Comparison of ENCODE assay signal across 11 mouse cellular contexts in genomic region chr9:43246738-43247180, GRCm38 (mm10). TPM values are rescaled to one million over a fixed set of nuclear protein-coding genes. Genes with fewer than 3 reads are reported as not detected.
DNase-seq lines count a peak whose midpoint lies in the region; ATAC-seq and TF ChIP-seq lines count a peak whose summit lies in the region.
"Had no signal": no experiment of that assay in that cellular context is flagged by ENCODE, and none has a peak within 500 bp of the region (broad histone marks: within the 10 kb centered on the region; RNA-seq: fewer than 3 reads in every experiment).

No protein-coding gene starts in this region.

- peak; percentile 77; the same call in 1 of the 2 replicates for ATAC-seq in heart, embryonic 12.5 days (ENCODE audit: insufficient number of reproducible peaks, low FRiP score)
- peak; percentile 59 for ATAC-seq in granulocyte monocyte progenitor cell, adult 5-6 weeks (replicated peaks; ENCODE audit: poor library complexity, severe bottlenecking)
- peak; percentile 54 for ATAC-seq in liver, embryonic 13.5 days (ENCODE audit: low read depth)
- no peak for ATAC-seq in hindbrain, embryonic 14.5 days (ENCODE audit: low FRiP score)
- ATAC-seq in megakaryocyte-erythroid progenitor cell, adult 5-6 weeks (replicated peaks; ENCODE audit: low FRiP score, low TSS enrichment, poor library complexity, severe bottlenecking): no peak
- ATAC-seq: forebrain, postnatal 0 days had no signal

- no peaks in the 10 kb centered on the region for H3K79me2 ChIP-seq in C2C12 (ENCODE audit: control insufficient read depth, insufficient read depth)

- 4% methylated on average over 10 of the region's 10 CpGs for WGBS in heart, embryonic 12.5 days
- WGBS in liver, embryonic 13.5 days (ENCODE audit: insufficient replicate concordance): 8% methylated on average over 10 of the region's 10 CpGs
- 54% methylated on average over 10 of the region's 10 CpGs for WGBS in hindbrain, embryonic 14.5 days

- no peak overlapping the region for H3K9ac ChIP-seq in heart, embryonic 12.5 days
- H3K9ac ChIP-seq in liver, embryonic 13.5 days: peak overlapping the region; percentile 44; the same call in 1 of the 2 replicates
- H3K9ac ChIP-seq in hindbrain, embryonic 14.5 days: no peak overlapping the region
- H3K9ac ChIP-seq: forebrain, postnatal 0 days had no signal

- no peaks in the 10 kb centered on the region for H3K27me3 ChIP-seq in heart, embryonic 12.5 days (replicated peaks)
- H3K27me3 ChIP-seq in C2C12 (ENCODE audit: control insufficient read depth, insufficient read depth, insufficient read length): no peaks in the 10 kb centered on the region
- no peaks in the 10 kb centered on the region for H3K27me3 ChIP-seq in liver, embryonic 13.5 days
- no peaks in the 10 kb centered on the region for H3K27me3 ChIP-seq in hindbrain, embryonic 14.5 days (ENCODE audit: control insufficient read depth, insufficient read depth, low read length)

- peaks cover 17% of the 10 kb centered on the region for H3K4me1 ChIP-seq in heart, embryonic 12.5 days (replicated peaks)
- peaks cover 65% of the 10 kb centered on the region for H3K4me1 ChIP-seq in liver, embryonic 13.5 days (replicated peaks)
- H3K4me1 ChIP-seq in hindbrain, embryonic 14.5 days (replicated peaks; ENCODE audit: control insufficient read depth, insufficient read depth, low read length): no peaks in the 10 kb centered on the region

- H3ac ChIP-seq in C2C12 (ENCODE audit: control insufficient read depth, insufficient read length, low read depth): no peak overlapping the region

- no peaks in the 10 kb centered on the region for H3K9me3 ChIP-seq in heart, embryonic 12.5 days (replicated peaks)
- H3K9me3 ChIP-seq in liver, embryonic 13.5 days (replicated peaks): no peaks in the 10 kb centered on the region
- H3K9me3 ChIP-seq in hindbrain, embryonic 14.5 days (ENCODE audit: control insufficient read depth, low read length): no peaks in the 10 kb centered on the region

- H3K4me2 ChIP-seq in heart, embryonic 12.5 days: peak overlapping the region; percentile 49
- H3K4me2 ChIP-seq in liver, embryonic 13.5 days: peak overlapping the region; percentile 52
- no peak overlapping the region for H3K4me2 ChIP-seq in hindbrain, embryonic 14.5 days (replicated peaks)

- intact Hi-C loops in heart, postnatal 14 days (cut with DNase I): no loop called here

- no peak for DNase-seq in heart, postnatal 14 days
- DNase-seq in liver, embryonic 13.5 days: peak; percentile 51
- DNase-seq in left cerebral cortex, adult 9 months (ENCODE audit: low spot score in 2 of 2): no peak
- DNase-seq in hindbrain, embryonic 14.5 days (ENCODE audit: low spot score): no peak
- DNase-seq: cerebellum, postnatal 36 days; forebrain, postnatal 0 days had no signal

- no peak overlapping the region for H3K4me3 ChIP-seq in heart, embryonic 12.5 days
- no peak overlapping the region for H3K4me3 ChIP-seq in C2C12 (ENCODE audit: insufficient read depth, poor library complexity, severe bottlenecking)
- H3K4me3 ChIP-seq in liver, embryonic 13.5 days (replicated peaks): peak overlapping the region; percentile 29
- H3K4me3 ChIP-seq in hindbrain, embryonic 14.5 days (replicated peaks; ENCODE audit: low read length): no peak overlapping the region

- H3K79me3 ChIP-seq in C2C12 (ENCODE audit: low read depth): no peaks in the 10 kb centered on the region

- TF ChIP-seq CTCF in C2C12 (IDR thresholded peaks at IDR 0.05; ENCODE audit: control insufficient read depth, insufficient read depth, insufficient read length): no peak

- H3K36me3 ChIP-seq in heart, embryonic 12.5 days: no peaks in the 10 kb centered on the region
- no peaks in the 10 kb centered on the region for H3K36me3 ChIP-seq in C2C12 (ENCODE audit: control insufficient read depth, insufficient read depth)
- H3K36me3 ChIP-seq in liver, embryonic 13.5 days: no peaks in the 10 kb centered on the region
- H3K36me3 ChIP-seq in hindbrain, embryonic 14.5 days (replicated peaks; ENCODE audit: control insufficient read depth, insufficient read depth): no peaks in the 10 kb centered on the region

- H3K27ac ChIP-seq in heart, embryonic 12.5 days (ENCODE audit: poor library complexity, severe bottlenecking): no peak overlapping the region
- H3K27ac ChIP-seq in liver, embryonic 13.5 days: peak overlapping the region; percentile 68
- H3K27ac ChIP-seq in hindbrain, embryonic 14.5 days: no peak overlapping the region

TF ChIP-seq in C2C12, 6 proteins besides CTCF, POLR2A, EP300 and RAD21:
- peak; percentile 35 for TF ChIP-seq CEBPB (IDR thresholded peaks at IDR 0.05; ENCODE audit: low read depth)
- no peak for TF ChIP-seq MYOG (IDR thresholded peaks at IDR 0.05; ENCODE audit: control insufficient read depth, extremely low read depth, insufficient read length)

RNA-seq across cellular contexts. Expression of gene Oaf, which starts 7.0 kb away (rescaled TPM):
- polyA plus RNA-seq in heart, embryonic 12.5 days (2016; fragmentation: Nextera tagmentation; extraction: Ambion mirVana): 37.1 and 37.6 TPM in 2 replicates
- total RNA-seq in heart, postnatal 14 days (2021): 10 to 100 TPM; 13.0 to 14.9 TPM
- 86.9 TPM for polyA plus RNA-seq in C2C12 (2012; fragmentation: generic; extraction: Trizol)
- 11.1 and 14.2 TPM in 2 replicates for total RNA-seq in granulocyte monocyte progenitor cell, adult 5-6 weeks (2014; fragmentation: Nextera tagmentation)
- total RNA-seq in granulocyte monocyte progenitor cell, adult 5-6 weeks (2017): 7.1 and 11.6 TPM in 2 replicates
- polyA plus RNA-seq in liver, embryonic 13.5 days (2015; fragmentation: Nextera tagmentation; extraction: Ambion mirVana): 27.4 and 29.3 TPM in 2 replicates
- 7.9 and 9.6 TPM in 2 replicates for polyA plus RNA-seq in hindbrain, embryonic 14.5 days (2014; fragmentation: Nextera tagmentation; extraction: Ambion mirVana)
- 23.8 and 24.9 TPM in 2 replicates for total RNA-seq in megakaryocyte-erythroid progenitor cell, adult 5-6 weeks (2014; fragmentation: Nextera tagmentation)
- total RNA-seq in megakaryocyte-erythroid progenitor cell, adult 5-6 weeks (2017): 5.7 and 17.9 TPM in 2 replicates

RNA-seq across cellular contexts. Expression of gene Pou2f3, which starts 36.6 kb away (rescaled TPM):
- polyA plus RNA-seq in heart, embryonic 12.5 days (2016; fragmentation: Nextera tagmentation; extraction: Ambion mirVana): not detected in 2 replicates
- total RNA-seq in heart, postnatal 14 days (2021): not detected
- not detected for polyA plus RNA-seq in C2C12 (2012; fragmentation: generic; extraction: Trizol)
- not detected in 2 replicates for total RNA-seq in granulocyte monocyte progenitor cell, adult 5-6 weeks (2014; fragmentation: Nextera tagmentation)
- total RNA-seq in granulocyte monocyte progenitor cell, adult 5-6 weeks (2017): not detected in 2 replicates
- not detected in 2 replicates for polyA plus RNA-seq in liver, embryonic 13.5 days (2015; fragmentation: Nextera tagmentation; extraction: Ambion mirVana)
- polyA plus RNA-seq in hindbrain, embryonic 14.5 days (2014; fragmentation: Nextera tagmentation; extraction: Ambion mirVana): not detected in 2 replicates
- total RNA-seq in megakaryocyte-erythroid progenitor cell, adult 5-6 weeks (2014; fragmentation: Nextera tagmentation): not detected in 2 replicates
- not detected in 2 replicates for total RNA-seq in megakaryocyte-erythroid progenitor cell, adult 5-6 weeks (2017)
- total RNA-seq: forebrain, postnatal 0 days; hematopoietic stem cell, adult 5-6 weeks had no signal
- polyA plus RNA-seq: forebrain, postnatal 0 days had no signal

Comparison
In these comparisons a context has a peak if more than half of its experiments do, and no peak if none do; other contexts are left out.
1. ATAC-seq: peak in heart, embryonic 12.5 days (single experiment), granulocyte monocyte progenitor cell, adult 5-6 weeks (single experiment) and liver, embryonic 13.5 days (single experiment); none in hindbrain, embryonic 14.5 days (single experiment) and megakaryocyte-erythroid progenitor cell, adult 5-6 weeks (single experiment).